Mouse (Mus musculus) MEL (cell line): ENCODE measurements at regions not wholly inside any gene's neighbourhood (a gene's known extent, or its start where the extent isn't known, plus 50 kb on each side); places are given as distances from the start of the nearest gene placed in this dataset.

ENCODE experiments used
- DNase-seq: peaks from one replicate; pipeline ENCODE4 v3.0.0; 2011; ENCODE audit warnings: low read depth, low spot score
- H3K27ac ChIP-seq: 2 replicates; pipeline ENCODE4 v1.5.1; 2012; ENCODE audit warnings: low read depth, mild to moderate bottlenecking, control low read depth, low read length, moderate library complexity; ENCODE audit not compliant: control insufficient read depth
- H3K27me3 ChIP-seq, 2 experiments: fragments of 150-350 bp in 1 of 2; sonication (generic) in 1 of 2; 2 replicates each; pipeline ENCODE4 v1.6.1; 2012; ENCODE audit warnings: low read length in 2 of 2, mild to moderate bottlenecking in 2 of 2, improper control_type of control experiment in 1 of 2, moderate library complexity in 1 of 2; ENCODE audit not compliant: insufficient read depth in 2 of 2, control insufficient read depth in 1 of 2
- H3K36me3 ChIP-seq, 2 experiments: 2 replicates each; pipeline ENCODE4 v1.6.1; 2012 to 2014; ENCODE audit warnings: low read length in 2 of 2, improper control_type of control experiment in 1 of 2, inconsistent platforms in 1 of 2, mild to moderate bottlenecking in 1 of 2; ENCODE audit not compliant: insufficient read depth in 2 of 2, control insufficient read depth in 1 of 2
- H3K4me1 ChIP-seq, 2 experiments: fragments of 150-350 bp in 1 of 2; sonication (generic) in 1 of 2; 2 replicates each; pipeline ENCODE4 v1.6.1; 2012; ENCODE audit warnings: low read length in 2 of 2, improper control_type of control experiment in 1 of 2, mild to moderate bottlenecking in 1 of 2; ENCODE audit not compliant: insufficient read depth in 2 of 2, control insufficient read depth in 1 of 2
- H3K4me3 ChIP-seq, 2 experiments: fragments of 150-350 bp in 1 of 2; sonication (generic) in 1 of 2; 2 replicates each; pipeline ENCODE4 v1.5.1; 2012; ENCODE audit warnings: low read depth in 2 of 2, low read length in 2 of 2, mild to moderate bottlenecking in 2 of 2, moderate library complexity in 2 of 2, control low read depth in 1 of 2, improper control_type of control experiment in 1 of 2; ENCODE audit not compliant: control insufficient read depth in 1 of 2, insufficient read depth in 1 of 2
- H3K79me2 ChIP-seq: 2 replicates; pipeline ENCODE4 v1.6.1; 2012; ENCODE audit warnings: mild to moderate bottlenecking, low read length, moderate library complexity; ENCODE audit not compliant: control insufficient read depth, poor library complexity, insufficient read depth
- H3K9ac ChIP-seq: 2 replicates; pipeline ENCODE4 v1.6.1; 2012; ENCODE audit warnings: low read depth, mild to moderate bottlenecking, control low read depth, low read length, moderate library complexity; ENCODE audit not compliant: control insufficient read depth, poor library complexity, severe bottlenecking
- H3K9me3 ChIP-seq: fragments of 150-350 bp; sonication (generic); replicated peaks from 2 replicates; pipeline ENCODE4 v1.6.1; 2012; ENCODE audit warnings: mild to moderate bottlenecking, low read length, improper control_type of control experiment, moderate library complexity; ENCODE audit not compliant: insufficient read depth
- CHD2 ChIP-seq: IDR thresholded peaks from 2 replicates; pipeline ENCODE4 v1.6.1; 2011; ENCODE audit warnings: low read length, improper control_type of control experiment
- ELF1 ChIP-seq: IDR thresholded peaks from 2 replicates; pipeline ENCODE4 v1.6.1; 2014; ENCODE audit warnings: low read depth, mild to moderate bottlenecking, inconsistent platforms, low read length, improper control_type of control experiment, moderate library complexity
- ETS1 ChIP-seq: IDR thresholded peaks from 2 replicates; pipeline ENCODE4 v1.6.1; 2012; ENCODE audit warnings: low read depth, mild to moderate bottlenecking, inconsistent platforms, low read length, improper control_type of control experiment, moderate library complexity
- KAT2A ChIP-seq: conservative IDR thresholded peaks from 2 replicates; pipeline ENCODE4 v1.6.1; 2012; ENCODE audit warnings: low read depth, low read length, improper control_type of control experiment, inconsistent platforms
- MAX ChIP-seq: IDR thresholded peaks from 2 replicates; pipeline ENCODE4 v1.6.1; 2011; ENCODE audit warnings: low read length, improper control_type of control experiment
- MAZ ChIP-seq: IDR thresholded peaks from 2 replicates; pipeline ENCODE4 v1.6.1; 2012; ENCODE audit warnings: low read depth, mild to moderate bottlenecking, inconsistent platforms, low read length, improper control_type of control experiment
- MXI1 ChIP-seq: IDR thresholded peaks from 2 replicates; pipeline ENCODE4 v1.6.1; 2011; ENCODE audit warnings: mild to moderate bottlenecking, low read depth, low read length, improper control_type of control experiment
- MYC ChIP-seq: IDR thresholded peaks from 2 replicates; pipeline ENCODE4 v1.6.1; 2011; ENCODE audit warnings: low read depth, mild to moderate bottlenecking, low read length, improper control_type of control experiment, moderate library complexity
- NELFE ChIP-seq: IDR thresholded peaks from 2 replicates; pipeline ENCODE4 v1.6.1; 2011; ENCODE audit warnings: low read depth, low read length, improper control_type of control experiment
- NRF1 ChIP-seq: IDR thresholded peaks from 2 replicates; pipeline ENCODE4 v1.6.1; 2014; ENCODE audit warnings: low read depth, mild to moderate bottlenecking, inconsistent platforms, low read length, improper control_type of control experiment, moderate library complexity; ENCODE audit not compliant: poor library complexity, insufficient read depth, severe bottlenecking
- POLR2AphosphoS2 ChIP-seq: IDR thresholded peaks from 2 replicates; pipeline ENCODE4 v1.6.1; 2011; ENCODE audit warnings: low read length, improper control_type of control experiment
- POLR2AphosphoS5 ChIP-seq: IDR thresholded peaks from 2 replicates; pipeline ENCODE4 v1.6.1; 2012; ENCODE audit warnings: low read depth, borderline replicate concordance, mild to moderate bottlenecking, inconsistent platforms, low read length, moderate library complexity, mixed read lengths
- RAD21 ChIP-seq: IDR thresholded peaks from 2 replicates; pipeline ENCODE4 v1.6.1; 2011; ENCODE audit warnings: mild to moderate bottlenecking, low read depth, low read length, improper control_type of control experiment
- RCOR1 ChIP-seq: IDR thresholded peaks from 2 replicates; pipeline ENCODE4 v1.6.1; 2012; ENCODE audit warnings: low read depth, mild to moderate bottlenecking, inconsistent platforms, low read length, improper control_type of control experiment
- SMC3 ChIP-seq: IDR thresholded peaks from 2 replicates; pipeline ENCODE4 v1.6.1; 2011; ENCODE audit warnings: low read depth, low read length, improper control_type of control experiment
- TBP ChIP-seq: IDR thresholded peaks from 2 replicates; pipeline ENCODE4 v1.8.0; 2011; ENCODE audit warnings: low read depth, low read length, improper control_type of control experiment
- TCF12 ChIP-seq: IDR thresholded peaks from 2 replicates; pipeline ENCODE4 v1.6.1; 2014; ENCODE audit warnings: low read depth, mild to moderate bottlenecking, inconsistent platforms, low read length, improper control_type of control experiment, moderate library complexity
- USF1 ChIP-seq: IDR thresholded peaks from 2 replicates; pipeline ENCODE4 v1.6.1; 2014; ENCODE audit warnings: low read depth, mild to moderate bottlenecking, inconsistent platforms, low read length, improper control_type of control experiment, moderate library complexity
- USF2 ChIP-seq, 2 experiments: IDR thresholded peaks; 2 replicates each; pipeline ENCODE4 v1.6.1; 2011 to 2012; ENCODE audit warnings: improper control_type of control experiment in 2 of 2, low read length in 2 of 2, borderline replicate concordance in 1 of 2, inconsistent platforms in 1 of 2, low read depth in 1 of 2, mild to moderate bottlenecking in 1 of 2; ENCODE audit not compliant: insufficient read depth in 1 of 2
- ZC3H11A ChIP-seq: IDR thresholded peaks from 2 replicates; pipeline ENCODE4 v1.6.1; 2012; ENCODE audit warnings: low read depth, mild to moderate bottlenecking, inconsistent platforms, low read length, improper control_type of control experiment
- ZMIZ1 ChIP-seq: IDR thresholded peaks from 2 replicates; pipeline ENCODE4 v1.6.1; 2012; ENCODE audit warnings: low read depth, mild to moderate bottlenecking, inconsistent platforms, low read length, improper control_type of control experiment, moderate library complexity
- ZNF384 ChIP-seq: IDR thresholded peaks from 2 replicates; pipeline ENCODE4 v1.6.1; 2012; ENCODE audit warnings: low read depth, mild to moderate bottlenecking, inconsistent platforms, low read length, improper control_type of control experiment

GRCm38 (mm10) chr8:89382538-89383380 lies 338.8 kb upstream of the Sall1 start:
- no peaks in the 10 kb centered on the region for H3K27me3 ChIP-seq
- no peaks in the 10 kb centered on the region for H3K9me3 ChIP-seq
- no peak for DNase-seq

GRCm38 (mm10) chr8:89380436-89380835 lies 336.5 kb upstream of the Sall1 start:
- Histone ChIP-seq H3K4me3 (no peak overlapping the region), H3K27ac (no peak overlapping the region), H3K9me3 (no peaks in the 10 kb centered on the region), H3K9ac (no peak overlapping the region), H3K27me3 (no peaks in the 10 kb centered on the region), H3K36me3 (no peaks in the 10 kb centered on the region), H3K79me2 (no peaks in the 10 kb centered on the region), H3K4me1 (no peaks in the 10 kb centered on the region)
- no peak for DNase-seq
- TF ChIP-seq USF1 (no peak), ELF1 (no peak)

More at GRCm38 (mm10) chr8:89382538-89383380, 338.8 kb upstream of the Sall1 start:
- no peak overlapping the region for H3K4me3 ChIP-seq
- no peaks in the 10 kb centered on the region for H3K79me2 ChIP-seq
- no peak overlapping the region for H3K27ac ChIP-seq
- no peak overlapping the region for H3K9ac ChIP-seq
- H3K36me3 ChIP-seq, result no peaks in the 10 kb centered on the region
- no peak for TF ChIP-seq NRF1
- no peak for TF ChIP-seq USF2 (IDR thresholded peaks at IDR 0.05; ENCODE audit: borderline replicate concordance in 1 of 2, insufficient read depth in 1 of 2, low read depth in 1 of 2, low read length in 2 of 2)
- no peak for TF ChIP-seq NELFE
- TF ChIP-seq ELF1, result no peak
- no peak for TF ChIP-seq TCF12
- no peak for TF ChIP-seq CHD2
- TF ChIP-seq MAX, result no peak
- no peak for TF ChIP-seq TBP
- H3K4me1 ChIP-seq, result no peaks in the 10 kb centered on the region

GRCm38 (mm10) chr8:89372761-89373160 lies 328.8 kb upstream of the Sall1 start:
- Histone ChIP-seq H3K79me2 (no peaks in the 10 kb centered on the region), H3K36me3 (no peaks in the 10 kb centered on the region), H3K9ac (no peak overlapping the region), H3K27ac (no peak overlapping the region), H3K4me3 (no peak overlapping the region), H3K9me3 (no peaks in the 10 kb centered on the region), H3K4me1 (no peaks in the 10 kb centered on the region), H3K27me3 (no peaks in the 10 kb centered on the region)
- DNase-seq, result no peak
- TF ChIP-seq CHD2, result no peak
- no peak for TF ChIP-seq TBP
- TF ChIP-seq MYC, result no peak
- TF ChIP-seq POLR2AphosphoS2, result no peak
- TF ChIP-seq RAD21, result no peak
- TF ChIP-seq KAT2A, result no peak
- TF ChIP-seq USF1, result no peak
- no peak for TF ChIP-seq ETS1
- no peak for TF ChIP-seq ZMIZ1
- no peak for TF ChIP-seq RCOR1
- no peak for TF ChIP-seq NELFE
- no peak for TF ChIP-seq NRF1
- TF ChIP-seq USF2 (IDR thresholded peaks at IDR 0.05; ENCODE audit: borderline replicate concordance in 1 of 2, insufficient read depth in 1 of 2, low read depth in 1 of 2, low read length in 2 of 2), result no peak
- no peak for TF ChIP-seq TCF12
- TF ChIP-seq POLR2AphosphoS5, result no peak
- no peak for TF ChIP-seq MAZ
- TF ChIP-seq MXI1, result no peak
- no peak for TF ChIP-seq SMC3
- no peak for TF ChIP-seq ZNF384
- no peak for TF ChIP-seq ZC3H11A
